Mouse (Mus musculus) spleen, adult 12 weeks (tissue): ENCODE results near the gene Slc16a6.

Source experiments
- DNase-seq: peaks from one replicate; pipeline ENCODE4 v3.0.0; 2022; ENCODE audit warnings: low spot score

Gene Slc16a6

DNA sequence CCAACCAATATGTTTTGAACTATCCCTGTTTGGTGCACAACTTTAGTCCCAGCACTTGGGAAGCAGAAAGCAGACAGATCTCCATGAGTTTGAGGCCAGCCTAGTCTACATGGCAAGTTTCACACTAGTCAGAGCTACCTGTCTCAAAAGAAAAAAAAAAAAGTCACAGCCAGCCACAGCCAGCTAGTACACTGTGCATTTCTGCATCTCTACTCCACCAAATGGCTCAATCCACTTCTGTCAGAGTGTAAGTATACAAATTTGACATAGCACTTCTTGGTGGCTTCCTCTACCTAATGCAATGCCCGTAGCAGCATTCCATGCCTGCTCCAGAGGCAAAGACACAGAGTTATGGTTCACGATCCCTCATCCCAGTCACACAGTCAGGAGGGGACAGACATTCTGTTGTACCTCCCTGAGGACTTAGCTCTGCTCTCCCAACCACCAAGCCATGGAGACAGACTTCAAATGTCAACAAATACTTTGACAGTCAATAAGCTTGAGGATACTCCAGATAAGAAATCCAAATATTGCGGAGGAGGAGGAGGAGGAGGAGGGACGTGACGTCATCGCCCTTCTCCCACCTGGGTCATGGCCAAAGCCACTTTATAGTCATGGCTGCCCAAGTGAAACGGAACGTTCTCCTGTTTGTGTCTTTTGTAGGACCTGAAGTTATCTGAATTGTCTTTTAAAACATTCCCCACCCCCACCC, 56.5 kb downstream of the Slc16a6 start:
- DNase-seq = no peak

DNA sequence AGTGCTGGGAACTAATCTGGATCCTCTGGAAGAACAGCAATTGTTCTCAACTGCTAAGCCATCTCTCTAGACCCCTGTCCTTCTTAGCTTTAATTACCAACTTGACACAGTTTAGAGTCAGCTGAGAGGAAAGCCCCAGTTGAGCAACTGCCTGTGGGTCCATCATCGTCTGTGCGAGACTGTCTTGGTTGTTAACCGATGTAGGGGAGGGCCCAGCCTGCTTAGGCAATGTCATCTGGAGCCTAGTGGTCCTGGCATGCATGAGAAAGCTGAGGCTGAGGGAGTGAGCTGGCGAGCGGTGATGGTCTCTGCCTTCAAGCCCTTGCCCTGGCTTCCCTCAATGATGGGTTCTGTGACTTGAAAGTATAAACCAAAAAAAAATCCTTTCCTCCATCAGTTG, 58.6 kb downstream of the Slc16a6 start:
- no peak for DNase-seq

DNA sequence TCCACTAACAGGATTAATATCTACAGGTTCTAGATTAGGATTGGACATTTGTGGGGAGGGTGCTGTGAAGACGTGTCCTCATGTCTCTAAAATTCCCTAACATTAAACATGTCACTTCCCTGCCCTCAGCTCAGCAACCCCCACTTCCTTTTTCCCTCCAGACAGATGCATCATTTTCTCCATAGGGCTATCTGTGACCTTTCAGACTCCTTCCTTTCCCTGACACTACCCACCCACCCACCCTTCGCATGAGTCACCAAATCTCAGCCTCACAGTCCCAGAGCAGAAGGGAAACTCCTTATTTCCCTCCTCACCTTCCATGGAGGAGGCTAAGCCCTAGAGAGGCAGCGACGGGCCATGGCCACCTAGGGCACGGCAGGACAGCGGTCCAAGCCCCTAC, 59.8 kb downstream of the Slc16a6 start, which contains the start of gene 9930022D16Rik:
TSS of gene 9930022D16Rik (plus strand) at position 301 of the 400 bp plus-strand sequence.
- no peak for DNase-seq

DNA sequence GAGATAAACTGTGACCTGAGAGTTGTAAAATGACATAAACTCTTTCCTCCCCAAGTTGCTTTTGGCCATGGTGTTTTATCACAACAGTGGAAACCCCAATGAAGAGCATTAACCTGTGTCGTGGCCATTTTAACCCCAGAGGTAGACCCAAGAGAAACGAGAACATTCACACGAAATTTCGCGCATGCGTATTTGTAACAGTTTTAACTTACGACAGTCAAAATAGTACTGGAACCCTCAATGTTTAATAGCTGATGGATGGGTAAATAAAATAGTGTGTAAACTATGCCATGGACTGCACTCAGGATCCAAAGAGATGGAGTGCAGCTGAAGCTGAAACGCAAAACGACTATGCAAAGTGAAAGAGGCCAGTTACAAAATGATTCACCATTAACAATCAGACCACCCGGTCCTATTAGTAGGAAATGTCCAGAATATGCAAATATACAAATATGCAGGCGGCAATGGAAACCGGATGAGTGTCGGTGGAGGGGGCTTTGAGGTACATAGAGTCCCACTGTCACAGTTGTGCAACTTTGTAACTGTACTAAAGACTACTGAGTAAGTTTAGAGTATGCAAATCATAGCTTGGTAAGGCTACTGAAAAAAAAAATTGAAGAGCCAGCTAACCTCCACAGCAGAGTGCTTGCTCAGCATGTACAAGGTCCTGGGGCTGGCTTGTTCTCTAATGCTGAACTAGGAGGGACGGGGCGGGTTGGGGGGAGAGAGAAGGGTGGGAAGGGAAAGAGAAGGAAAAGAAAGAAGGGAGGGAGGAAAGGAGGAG, 63.0 kb downstream of the Slc16a6 start:
- no peak for DNase-seq

DNA sequence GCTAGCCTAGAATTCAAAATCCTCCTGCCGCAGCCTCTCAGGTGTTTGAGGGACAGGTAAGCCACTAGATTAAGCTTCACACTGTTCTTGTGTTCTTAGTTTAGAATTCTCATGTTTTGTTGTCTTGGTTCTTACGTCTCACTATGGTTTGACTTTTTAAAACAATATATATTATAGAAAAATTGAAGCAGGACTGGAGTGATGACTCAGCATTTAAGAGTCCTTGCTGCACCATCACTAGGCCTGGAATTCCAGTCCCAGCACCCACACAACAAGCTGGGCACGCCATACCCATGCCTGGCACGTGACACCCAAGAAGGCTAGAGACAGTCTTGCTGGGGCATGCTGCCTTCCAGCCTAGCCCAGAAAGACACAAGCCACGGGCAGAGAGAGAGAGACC, 67.0 kb downstream of the Slc16a6 start:
- DNase-seq = no peak
